Mouse (Mus musculus) liver, embryonic 16.5 days (tissue): ENCODE data around the gene Gm5617. TPM values are rescaled to one million over a fixed set of nuclear protein-coding genes. Genes with fewer than 3 reads are reported as not detected.
"Not testable (repeated sequence)": the region's sequence is repeated elsewhere in the genome, so short reads cannot be mapped to it uniquely, and the experiment has no call there.

Experiments used
- ATAC-seq: fragments of 200-750 bp; cut with Nextera tagmentation; 2 replicates; pipeline ENCODE4 v1.8.0; 2017; ENCODE audit warnings: low read depth, mild to moderate bottlenecking, moderate number of reproducible peaks, moderate library complexity
- H3K27ac ChIP-seq: fragments of 300-500 bp; sonication (generic); 2 replicates; pipeline ENCODE4 v1.5.1; 2014; ENCODE audit warnings: mild to moderate bottlenecking, low read length
- H3K27me3 ChIP-seq: fragments of 300-500 bp; sonication (generic); 2 replicates; pipeline ENCODE4 v1.6.1; 2014; ENCODE audit warnings: low read depth, low read length, mixed read lengths; ENCODE audit not compliant: control insufficient read depth, insufficient read depth
- H3K36me3 ChIP-seq: fragments of 300-500 bp; sonication (generic); 2 replicates; pipeline ENCODE4 v1.6.1; 2014; ENCODE audit warnings: mild to moderate bottlenecking; ENCODE audit not compliant: control insufficient read depth, insufficient read depth
- H3K4me1 ChIP-seq: fragments of 300-500 bp; sonication (generic); 2 replicates; pipeline ENCODE4 v1.6.1; 2014; ENCODE audit warnings: low read depth, low read length, mixed read lengths; ENCODE audit not compliant: control insufficient read depth
- H3K4me2 ChIP-seq: fragments of 300-500 bp; sonication (generic); 2 replicates; pipeline ENCODE4 v1.6.1; 2014; ENCODE audit warnings: low read depth, low read length, mixed read lengths
- H3K4me3 ChIP-seq: fragments of 300-500 bp; sonication (generic); 2 replicates; pipeline ENCODE4 v1.5.1; 2014; ENCODE audit warnings: low read depth, mild to moderate bottlenecking, low read length
- H3K9ac ChIP-seq: fragments of 300-500 bp; sonication (generic); 2 replicates; pipeline ENCODE4 v1.6.1; 2014; ENCODE audit warnings: low read depth, low read length
- H3K9me3 ChIP-seq: fragments of 300-500 bp; sonication (generic); replicated peaks from 2 replicates; pipeline ENCODE4 v1.6.1; 2016; ENCODE audit warnings: low read length; ENCODE audit not compliant: control insufficient read depth
- WGBS: fragments of 180-500 bp; shearing (Covaris S2); extraction: QIAGEN DNeasy Blood & Tissue Kit; methylation state at CpG from one replicate; pipeline ENCODE4 v1.1.7; 2014; ENCODE audit not compliant: insufficient replicate concordance; 5-methylcytosine and 5-hydroxymethylcytosine counted together
- polyA plus RNA-seq: library from polyadenylated mRNA; unstranded; fragments of >200 nt; fragmentation: Nextera tagmentation; extraction: Ambion mirVana; gene quantifications from 2 replicates; pipeline ENCODE4 v1.2.1, GENCODE M21; 2015

Gene Gm5617
- polyA plus RNA-seq, 1 experiment from 2014 or later: 17.3 TPM

GRCm38 (mm10) chr9:48516615-48517371 lies 21.6 kb downstream of the Gm5617 start:
- no peak for ATAC-seq
- Histone ChIP-seq H3K27ac (no peak overlapping the region), H3K36me3 (no peaks in the 10 kb centered on the region), H3K4me3 (no peak overlapping the region), H3K4me1 (no peaks in the 10 kb centered on the region), H3K9me3 (no peaks in the 10 kb centered on the region), H3K4me2 (no peak overlapping the region), H3K9ac (no peak overlapping the region), H3K27me3 (no peaks in the 10 kb centered on the region)
- WGBS: 68% methylated on average over 11 of the region's 11 CpGs

GRCm38 (mm10) chr9:48517372-48518130 lies 22.3 kb downstream of the Gm5617 start:
- H3K27ac ChIP-seq: no peak overlapping the region
- 66% methylated on average over 19 of the region's 19 CpGs for WGBS
- H3K36me3 ChIP-seq: no peaks in the 10 kb centered on the region
- H3K4me3 ChIP-seq: no peak overlapping the region
- no peaks in the 10 kb centered on the region for H3K27me3 ChIP-seq
- no peak for ATAC-seq
- H3K9me3 ChIP-seq: no peaks in the 10 kb centered on the region
- H3K4me1 ChIP-seq: no peaks in the 10 kb centered on the region
- no peak overlapping the region for H3K4me2 ChIP-seq
- H3K9ac ChIP-seq: no peak overlapping the region

- WGBS: 50% methylated on average over 2 of the region's 7 CpGs
- H3K4me2 ChIP-seq, H3K36me3 ChIP-seq, H3K27me3 ChIP-seq, H3K4me1 ChIP-seq, H3K27ac ChIP-seq, H3K4me3 ChIP-seq, H3K9ac ChIP-seq, H3K9me3 ChIP-seq, ATAC-seq: not testable (repeated sequence)
Observed at GRCm38 (mm10) chr9:48520405-48520804, 25.2 kb downstream of the Gm5617 start.

GRCm38 (mm10) chr9:48525566-48525965 lies 30.3 kb downstream of the Gm5617 start:
- Histone ChIP-seq H3K9me3 (no peaks in the 10 kb centered on the region), H3K4me2 (no peak overlapping the region), H3K36me3 (no peaks in the 10 kb centered on the region), H3K4me1 (no peaks in the 10 kb centered on the region), H3K27me3 (no peaks in the 10 kb centered on the region), H3K9ac (no peak overlapping the region), H3K27ac (no peak overlapping the region), H3K4me3 (no peak overlapping the region)
- no peak for ATAC-seq
- WGBS: 0% methylated on average over 1 of the region's 1 CpGs

- H3K27ac ChIP-seq: no peak overlapping the region
Observed at GRCm38 (mm10) chr9:48526520-48526919, 31.3 kb downstream of the Gm5617 start.

GRCm38 (mm10) chr9:48531294-48531693 lies 36.1 kb downstream of the Gm5617 start:
- Histone ChIP-seq H3K4me3 (no peak overlapping the region), H3K9ac (no peak overlapping the region), H3K27ac (no peak overlapping the region), H3K27me3 (no peaks in the 10 kb centered on the region), H3K36me3 (no peaks in the 10 kb centered on the region), H3K4me1 (no peaks in the 10 kb centered on the region), H3K9me3 (no peaks in the 10 kb centered on the region), H3K4me2 (no peak overlapping the region)
- ATAC-seq: no peak
- WGBS: 72% methylated on average over 4 of the region's 4 CpGs

More at GRCm38 (mm10) chr9:48526520-48526919, 31.3 kb downstream of the Gm5617 start:
- no peak overlapping the region for H3K9ac ChIP-seq
- ATAC-seq: no peak
- no peaks in the 10 kb centered on the region for H3K27me3 ChIP-seq
- H3K4me1 ChIP-seq: no peaks in the 10 kb centered on the region
- WGBS: 69% methylated on average over 4 of the region's 4 CpGs
- no peaks in the 10 kb centered on the region for H3K36me3 ChIP-seq
- no peaks in the 10 kb centered on the region for H3K9me3 ChIP-seq
- no peak overlapping the region for H3K4me2 ChIP-seq
- no peak overlapping the region for H3K4me3 ChIP-seq

GRCm38 (mm10) chr9:48532203-48532602 lies 37.0 kb downstream of the Gm5617 start:
- H3K36me3 ChIP-seq: no peaks in the 10 kb centered on the region
- H3K27ac ChIP-seq: no peak overlapping the region
- no peak overlapping the region for H3K4me3 ChIP-seq
- H3K9ac ChIP-seq: no peak overlapping the region
- no peaks in the 10 kb centered on the region for H3K27me3 ChIP-seq
- H3K4me2 ChIP-seq: no peak overlapping the region
- H3K9me3 ChIP-seq: no peaks in the 10 kb centered on the region
- 23% methylated on average over 3 of the region's 3 CpGs for WGBS
- no peak for ATAC-seq
- no peaks in the 10 kb centered on the region for H3K4me1 ChIP-seq

GRCm38 (mm10) chr9:48532730-48533129 lies 37.5 kb downstream of the Gm5617 start:
- ATAC-seq: no peak

GRCm38 (mm10) chr9:48536414-48536813 lies 41.2 kb downstream of the Gm5617 start:
- Histone ChIP-seq H3K4me2 (no peak overlapping the region), H3K27ac (no peak overlapping the region), H3K4me3 (no peak overlapping the region), H3K9ac (no peak overlapping the region), H3K27me3 (peaks cover 10% of the 10 kb centered on the region), H3K36me3 (no peaks in the 10 kb centered on the region), H3K4me1 (no peaks in the 10 kb centered on the region), H3K9me3 (peaks cover 4% of the 10 kb centered on the region)
- WGBS: 28% methylated on average over 1 of the region's 1 CpGs
- ATAC-seq: no peak

More at GRCm38 (mm10) chr9:48532730-48533129, 37.5 kb downstream of the Gm5617 start:
- no peaks in the 10 kb centered on the region for H3K27me3 ChIP-seq
- 73% methylated on average over 2 of the region's 2 CpGs for WGBS
- no peak overlapping the region for H3K4me3 ChIP-seq
- H3K36me3 ChIP-seq: no peaks in the 10 kb centered on the region
- no peak overlapping the region for H3K9ac ChIP-seq
- no peak overlapping the region for H3K27ac ChIP-seq
- no peaks in the 10 kb centered on the region for H3K9me3 ChIP-seq
- H3K4me2 ChIP-seq: no peak overlapping the region
- no peaks in the 10 kb centered on the region for H3K4me1 ChIP-seq
